Mouse (Mus musculus): ENCODE results near the gene Rbfox2.
A peak's percentile ranks its signal among the peaks of the same experiment; 100 is the strongest.

Rbfox2 gene

GRCm38 (mm10) chr15:77037278-77038161, 269.3 kb downstream of the Rbfox2 start:
- no peak for DNase-seq (ENCODE audit: low read depth in 2 of 2, low spot score in 2 of 2)

- DNase-seq (ENCODE audit: low read depth in 2 of 2, low spot score in 2 of 2) = no peak
Measured at GRCm38 (mm10) chr15:77036989-77037277, 269.9 kb downstream of the Rbfox2 start.

- no peak for DNase-seq (ENCODE audit: low read depth in 2 of 2, low spot score in 2 of 2)
Measured at GRCm38 (mm10) chr15:77036320-77036988, 270.4 kb downstream of the Rbfox2 start.

GRCm38 (mm10) chr15:77035643-77036042, 271.2 kb downstream of the Rbfox2 start:
- no peak for DNase-seq (ENCODE audit: low read depth in 2 of 2, low spot score in 2 of 2)

GRCm38 (mm10) chr15:77034526-77034925, 272.3 kb downstream of the Rbfox2 start:
- DNase-seq (ENCODE audit: low read depth in 2 of 2, low spot score in 2 of 2) = no peak

- DNase-seq (ENCODE audit: low read depth in 2 of 2, low spot score in 2 of 2) = no peak
Measured at GRCm38 (mm10) chr15:77031271-77031670, 275.5 kb downstream of the Rbfox2 start.

- DNase-seq (ENCODE audit: low read depth in 2 of 2, low spot score in 2 of 2) = peak in 1 of 2 experiments; percentile 14
Measured at GRCm38 (mm10) chr15:77029331-77029991, 277.3 kb downstream of the Rbfox2 start.

Data from CD8-positive naive resting alpha-beta T cell, adult 2 months (primary cell).